Mouse (Mus musculus) brain, embryonic 14.5 days (tissue): ENCODE data around the gene Ppp1r12a.

Experiments
- CTCF ChIP-seq: fragments of 200-500 bp; IDR thresholded peaks from 2 replicates; pipeline ENCODE4 v1.5.1; 2012; ENCODE audit warnings: inconsistent platforms, mild to moderate bottlenecking, moderate library complexity, borderline replicate concordance; ENCODE audit not compliant: insufficient read depth, insufficient read length; ENCODE audit errors: extremely low read depth
- POLR2A ChIP-seq: fragments of 200-500 bp; IDR thresholded peaks from 2 replicates; pipeline ENCODE4 v1.6.1; 2012; ENCODE audit warnings: mild to moderate bottlenecking, inconsistent platforms, borderline replicate concordance; ENCODE audit not compliant: poor library complexity, insufficient read depth, insufficient read length, severe bottlenecking; ENCODE audit errors: extremely low read depth

- TF ChIP-seq POLR2A (no peak), CTCF (no peak)
Measured at GRCm38 (mm10) chr10:108294766-108295165, 132.8 kb downstream of the Ppp1r12a start.
